Mouse (Mus musculus) embryonic facial prominence, embryonic 13.5 days (tissue): ENCODE measurements at regions not wholly inside any gene's neighbourhood (a gene's known extent, or its start where the extent isn't known, plus 50 kb on each side); places are given as distances from the start of the nearest gene placed in this dataset.

Experiments
- ATAC-seq: fragments of 200-750 bp; cut with Nextera tagmentation; 2 replicates; pipeline ENCODE4 v1.8.0; 2017; ENCODE audit warnings: low read depth; ENCODE audit not compliant: insufficient number of reproducible peaks, insufficient read depth, low FRiP score, low TSS enrichment
- H3K27ac ChIP-seq: fragments of 300-500 bp; sonication (generic); 2 replicates; pipeline ENCODE4 v1.5.1; 2015; ENCODE audit warnings: moderate library complexity, mild to moderate bottlenecking, inconsistent platforms
- H3K27me3 ChIP-seq: fragments of 300-500 bp; sonication (generic); 2 replicates; pipeline ENCODE4 v1.6.1; 2015; ENCODE audit warnings: mild to moderate bottlenecking, inconsistent platforms
- H3K36me3 ChIP-seq: fragments of 300-500 bp; sonication (generic); 2 replicates; pipeline ENCODE4 v1.6.1; 2015; ENCODE audit warnings: mild to moderate bottlenecking, inconsistent platforms
- H3K4me1 ChIP-seq: fragments of 300-500 bp; sonication (generic); 2 replicates; pipeline ENCODE4 v1.6.1; 2015; ENCODE audit warnings: inconsistent platforms
- H3K4me2 ChIP-seq: fragments of 300-500 bp; sonication (generic); 2 replicates; pipeline ENCODE4 v1.6.1; 2015; ENCODE audit warnings: moderate library complexity, mild to moderate bottlenecking, inconsistent platforms
- H3K4me3 ChIP-seq: fragments of 300-500 bp; sonication (generic); 2 replicates; pipeline ENCODE4 v1.5.1; 2015; ENCODE audit warnings: mild to moderate bottlenecking, inconsistent platforms
- H3K9ac ChIP-seq: fragments of 300-500 bp; sonication (generic); 2 replicates; pipeline ENCODE4 v1.6.1; 2015; ENCODE audit warnings: mild to moderate bottlenecking, inconsistent platforms
- H3K9me3 ChIP-seq: fragments of 300-500 bp; sonication (generic); 2 replicates; pipeline ENCODE4 v1.6.1; 2016; ENCODE audit warnings: inconsistent platforms
- WGBS: fragments of 180-500 bp; shearing (Covaris S2); methylation state at CpG from one replicate; pipeline ENCODE4 v1.1.7; 2015; ENCODE audit warnings: mixed read lengths; 5-methylcytosine and 5-hydroxymethylcytosine counted together

DNA sequence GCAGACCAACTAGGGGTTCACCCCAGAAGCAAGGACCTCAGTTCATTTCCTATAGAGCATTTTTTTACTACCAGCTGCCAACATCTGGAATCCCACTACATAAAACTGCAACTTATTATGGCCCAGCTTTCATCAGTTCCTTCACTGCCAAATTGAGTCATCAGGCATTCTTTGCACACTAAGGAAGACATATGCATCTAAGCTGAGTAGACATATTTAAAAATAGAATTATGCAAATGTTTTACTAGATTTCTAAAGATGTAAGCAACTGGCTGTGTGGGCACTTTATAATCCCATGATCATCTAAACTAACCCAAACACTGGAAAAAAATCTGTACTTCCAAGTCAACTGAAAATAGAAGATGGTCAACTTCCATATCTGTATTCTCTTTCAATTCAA is 415.9 kb upstream of the Rarb start:
- H3K36me3 ChIP-seq, result no peaks in the 10 kb centered on the region

DNA sequence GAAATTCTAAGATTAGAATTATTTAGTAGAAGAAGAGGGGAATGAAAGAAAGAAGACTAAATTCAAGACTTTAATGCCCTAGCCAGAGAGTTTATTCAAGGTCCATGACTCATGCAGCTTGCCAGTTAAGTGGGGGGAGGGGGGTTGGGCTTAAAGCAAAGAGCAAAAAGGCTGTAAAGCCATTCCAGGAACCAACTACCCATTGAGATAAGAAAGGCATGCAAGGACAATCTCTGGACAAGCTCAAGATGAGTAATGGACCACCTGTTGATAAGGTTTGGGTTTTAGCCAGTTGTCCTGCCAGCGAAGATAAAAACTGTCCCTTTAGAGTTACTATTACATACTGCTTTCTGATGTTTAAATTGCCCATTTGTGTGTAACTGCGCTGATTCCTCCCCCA is 392.5 kb upstream of the Rarb start:
- WGBS, result 92% methylated on average over 2 of the region's 2 CpGs
- no peak overlapping the region for H3K9ac ChIP-seq
- no peak overlapping the region for H3K4me3 ChIP-seq
- H3K27me3 ChIP-seq, result no peaks in the 10 kb centered on the region
- H3K4me2 ChIP-seq, result no peak overlapping the region
- no peak for ATAC-seq
- no peaks in the 10 kb centered on the region for H3K4me1 ChIP-seq
- no peak overlapping the region for H3K27ac ChIP-seq
- H3K36me3 ChIP-seq, result no peaks in the 10 kb centered on the region
- H3K9me3 ChIP-seq, result no peaks in the 10 kb centered on the region; the same call in 1 of the 2 replicates

More for the DNA sequence above, 415.9 kb upstream of the Rarb start:
- Histone ChIP-seq H3K27me3 (no peaks in the 10 kb centered on the region), H3K4me1 (no peaks in the 10 kb centered on the region), H3K9ac (no peak overlapping the region), H3K4me2 (no peak overlapping the region), H3K27ac (no peak overlapping the region), H3K4me3 (no peak overlapping the region), H3K9me3 (0 out of 2 replicates have a peak, but pooled peaks cover 8% of the 10 kb centered on the region)
- ATAC-seq, result no peak

DNA sequence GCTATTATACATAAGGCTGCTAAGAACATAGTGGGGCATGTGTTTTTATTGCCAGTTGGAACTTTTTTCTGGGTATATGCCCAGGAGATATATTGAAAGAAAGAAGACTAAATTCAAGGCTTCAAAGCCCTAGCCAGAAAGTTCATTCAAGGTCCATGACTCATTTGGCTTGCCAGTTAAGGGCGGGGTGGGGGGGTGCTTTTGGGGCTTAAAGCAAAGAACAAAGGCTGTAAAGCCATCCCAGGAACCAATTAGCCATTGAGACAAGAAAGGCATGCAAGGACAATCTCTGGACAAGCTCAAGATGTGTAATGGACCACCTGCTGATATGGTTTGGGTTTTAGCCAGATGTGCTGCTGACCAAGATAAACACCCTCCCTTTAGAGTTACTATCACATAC is 386.7 kb upstream of the Rarb start:
- Histone ChIP-seq H3K9ac (no peak overlapping the region), H3K27ac (no peak overlapping the region), H3K4me3 (no peak overlapping the region), H3K4me2 (no peak overlapping the region), H3K27me3 (no peaks in the 10 kb centered on the region), H3K36me3 (no peaks in the 10 kb centered on the region), H3K4me1 (no peaks in the 10 kb centered on the region), H3K9me3 (peaks cover 7% of the 10 kb centered on the region; the same call in 1 of the 2 replicates)
- WGBS, result 66% methylated on average over 1 of the region's 1 CpGs
- no peak for ATAC-seq

DNA sequence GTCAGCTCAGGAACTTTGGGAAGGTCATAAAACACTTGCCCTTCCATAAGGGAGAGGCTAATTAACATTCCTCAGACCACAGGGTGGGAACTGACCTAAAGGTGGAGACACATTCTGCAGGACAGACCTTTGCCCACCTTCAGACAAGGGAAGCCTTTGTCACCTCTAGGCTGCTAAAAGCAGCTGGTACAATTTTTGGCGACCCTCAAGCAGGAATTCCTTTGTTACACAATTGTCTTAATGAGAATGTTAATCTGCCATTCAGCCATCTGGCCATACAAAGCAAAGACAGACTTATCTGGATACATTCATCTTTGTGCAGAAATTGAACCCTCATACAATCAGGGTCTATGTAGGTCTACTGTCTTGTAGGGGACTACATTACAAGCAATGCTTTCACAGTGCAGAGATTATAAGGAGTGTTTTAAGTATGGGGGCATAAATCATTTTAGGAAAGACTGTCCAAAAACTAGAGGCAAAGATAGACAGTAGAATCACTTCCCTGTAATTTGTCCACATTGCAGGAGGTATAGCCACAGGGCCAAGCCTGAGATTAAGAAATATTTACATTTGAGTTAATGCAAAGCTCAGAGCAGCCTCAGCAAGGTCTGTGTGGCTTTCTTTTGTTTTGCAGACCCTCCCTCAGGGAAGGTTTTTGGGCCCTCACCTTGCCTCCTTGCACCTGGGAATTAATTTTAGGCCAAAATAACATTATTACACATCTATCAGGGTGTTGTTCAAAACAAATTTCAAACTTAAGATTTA is 384.5 kb upstream of the Rarb start:
- no peak overlapping the region for H3K4me3 ChIP-seq
- peaks cover 7% of the 10 kb centered on the region; the same call in 1 of the 2 replicates for H3K9me3 ChIP-seq
- H3K27ac ChIP-seq, result no peak overlapping the region
- no peaks in the 10 kb centered on the region for H3K4me1 ChIP-seq
- ATAC-seq, result no peak
- no peaks in the 10 kb centered on the region for H3K36me3 ChIP-seq
- 33% methylated on average over 1 of the region's 1 CpGs for WGBS
- H3K27me3 ChIP-seq, result no peaks in the 10 kb centered on the region
- H3K9ac ChIP-seq, result no peak overlapping the region
- no peak overlapping the region for H3K4me2 ChIP-seq

DNA sequence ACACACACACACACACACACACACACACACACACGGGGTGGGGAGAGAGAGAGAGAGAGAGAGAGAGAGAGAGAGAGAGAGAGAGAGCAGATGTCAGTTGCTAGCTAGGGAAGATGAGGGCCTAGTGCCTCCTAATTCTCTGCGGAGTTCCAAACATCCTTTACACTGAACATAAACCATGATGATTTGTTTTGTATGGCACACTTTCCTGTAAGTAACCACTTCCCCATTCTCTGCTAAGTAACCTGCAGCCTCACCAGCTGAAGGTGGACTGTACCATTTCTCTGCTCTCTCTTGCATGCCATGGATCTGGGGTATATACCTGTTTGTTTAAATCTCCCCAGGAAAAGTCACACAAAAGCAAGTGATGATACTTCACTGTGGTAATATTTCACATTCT is 374.0 kb upstream of the Rarb start:
- Histone ChIP-seq H3K9ac (no peak overlapping the region), H3K4me3 (no peak overlapping the region), H3K27me3 (no peaks in the 10 kb centered on the region), H3K36me3 (no peaks in the 10 kb centered on the region), H3K4me1 (no peaks in the 10 kb centered on the region), H3K27ac (no peak overlapping the region), H3K9me3 (no peaks in the 10 kb centered on the region), H3K4me2 (no peak overlapping the region)
- 68% methylated on average over 2 of the region's 2 CpGs for WGBS
- ATAC-seq, result no peak

DNA sequence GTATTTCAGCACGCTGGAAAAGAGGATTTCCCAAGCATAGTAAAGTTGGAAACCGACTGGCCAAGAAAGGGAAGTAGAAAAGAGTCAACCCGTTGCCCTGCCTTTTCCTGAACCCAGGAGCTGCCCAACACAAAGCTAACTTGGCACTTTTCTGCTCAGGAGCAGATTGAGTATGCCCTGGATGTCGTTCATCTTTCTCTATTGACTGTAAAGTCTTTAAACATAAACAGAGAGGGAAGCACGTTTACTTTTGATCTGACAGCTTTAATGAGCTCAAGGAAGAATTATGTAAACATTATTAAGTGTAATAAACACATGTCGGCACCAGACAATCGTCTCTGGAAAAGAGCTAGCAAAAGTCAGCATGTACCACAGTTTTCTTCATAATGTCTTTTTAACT is 354.3 kb upstream of the Rarb start:
- Histone ChIP-seq H3K4me1 (peaks cover 13% of the 10 kb centered on the region), H3K36me3 (no peaks in the 10 kb centered on the region), H3K27me3 (peaks cover 17% of the 10 kb centered on the region), H3K9ac (no peak overlapping the region), H3K9me3 (no peaks in the 10 kb centered on the region), H3K27ac (no peak overlapping the region), H3K4me2 (peak overlapping the region; percentile 93), H3K4me3 (peak overlapping the region; percentile 51)
- ATAC-seq, result no peak
- WGBS, result 28% methylated on average over 7 of the region's 7 CpGs

DNA sequence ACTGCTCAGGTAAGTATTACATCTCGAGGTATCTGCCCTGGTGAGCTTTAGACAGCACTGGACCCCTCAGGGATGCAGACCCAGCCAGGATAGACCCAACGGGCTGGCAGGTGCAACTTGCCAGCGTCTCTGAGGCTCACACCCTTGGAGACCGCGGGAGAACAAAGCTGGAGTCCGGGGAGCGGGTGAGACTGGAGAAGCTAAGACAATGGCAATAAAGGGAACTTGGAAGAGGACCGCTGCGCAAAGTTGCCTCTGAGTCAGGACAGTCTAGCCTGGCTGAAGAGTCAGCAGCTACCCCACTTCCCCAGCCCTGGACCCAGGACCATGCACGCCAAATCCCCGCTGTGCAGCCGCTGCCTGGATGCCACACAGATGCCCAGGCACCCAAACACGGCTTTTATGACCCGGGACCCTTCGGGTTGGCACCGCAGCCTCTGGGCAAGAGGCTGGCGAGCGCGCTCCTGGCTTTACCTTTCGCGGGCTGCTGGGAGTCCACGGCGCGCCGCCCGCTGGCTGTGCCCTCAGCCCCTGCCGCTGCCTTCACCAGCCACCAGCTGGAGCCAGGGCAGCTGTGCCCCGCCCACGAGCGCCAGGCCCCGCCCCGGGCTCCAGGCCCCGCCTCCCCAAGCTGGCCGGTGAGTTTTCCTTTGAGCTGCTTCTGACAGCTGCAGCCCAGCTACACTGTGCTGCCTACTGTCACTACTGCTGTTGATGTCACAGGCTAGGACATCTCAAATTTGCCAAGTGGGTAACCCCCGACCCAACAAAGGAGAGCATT is 353.6 kb upstream of the Rarb start:
- Histone ChIP-seq H3K9ac (peak overlapping the region; percentile 68), H3K4me2 (peak overlapping the region; percentile 93), H3K27me3 (peaks cover 17% of the 10 kb centered on the region), H3K36me3 (no peaks in the 10 kb centered on the region), H3K9me3 (no peaks in the 10 kb centered on the region), H3K4me3 (peak overlapping the region; percentile 51), H3K27ac (no peak overlapping the region), H3K4me1 (peaks cover 13% of the 10 kb centered on the region)
- peak; percentile 81 for ATAC-seq
- WGBS, result 1% methylated on average over 35 of the region's 35 CpGs

DNA sequence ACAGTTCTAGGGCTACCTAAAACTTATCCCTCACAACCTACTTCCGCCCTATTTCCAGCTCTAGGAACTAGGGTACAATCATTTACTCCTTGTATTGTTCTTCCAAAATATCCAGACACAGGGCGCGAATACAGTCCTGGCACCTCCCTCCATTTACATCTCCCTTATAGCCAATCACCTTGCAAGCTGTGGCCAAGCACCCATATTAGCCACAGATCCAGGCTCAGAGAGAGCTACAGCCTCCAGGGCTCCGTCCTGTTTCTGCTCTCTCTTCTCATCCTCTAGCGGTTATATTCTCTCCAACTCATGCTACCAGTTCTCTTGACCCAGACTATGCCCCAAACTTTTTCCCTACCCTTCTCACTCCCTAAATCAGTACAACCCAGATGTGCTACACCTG is 352.9 kb upstream of the Rarb start:
- Histone ChIP-seq H3K27me3 (peaks cover 17% of the 10 kb centered on the region), H3K36me3 (no peaks in the 10 kb centered on the region), H3K9me3 (no peaks in the 10 kb centered on the region), H3K9ac (peak overlapping the region; percentile 68; the same call in 1 of the 2 replicates), H3K27ac (no peak overlapping the region), H3K4me1 (peaks cover 13% of the 10 kb centered on the region), H3K4me3 (peak overlapping the region; percentile 51), H3K4me2 (peak overlapping the region; percentile 93)
- WGBS, result 38% methylated on average over 5 of the region's 5 CpGs
- no peak for ATAC-seq

DNA sequence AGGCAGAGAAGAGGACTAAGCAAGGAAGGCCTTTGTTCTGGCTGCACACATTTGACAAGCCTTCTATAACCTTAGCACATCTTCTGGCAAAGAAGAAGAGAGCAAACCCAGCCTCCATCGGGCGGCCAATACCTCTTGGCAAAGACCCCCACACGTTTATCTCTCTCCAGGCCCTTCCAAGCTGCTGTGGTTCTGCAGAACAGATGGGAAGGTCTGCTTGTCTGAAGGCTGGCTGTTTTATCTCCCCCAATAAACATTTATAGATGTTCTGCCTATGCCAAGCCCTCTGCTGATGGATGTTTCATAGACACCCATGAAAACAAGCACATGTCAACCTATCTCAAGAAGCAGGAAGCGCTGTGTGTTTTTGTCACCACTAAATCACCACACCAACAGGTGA is 339.4 kb upstream of the Rarb start:
- no peaks in the 10 kb centered on the region for H3K27me3 ChIP-seq
- WGBS, result 83% methylated on average over 4 of the region's 4 CpGs
- ATAC-seq, result no peak
- H3K4me1 ChIP-seq, result no peaks in the 10 kb centered on the region
- no peaks in the 10 kb centered on the region for H3K9me3 ChIP-seq
- no peak overlapping the region for H3K4me3 ChIP-seq
- no peaks in the 10 kb centered on the region for H3K36me3 ChIP-seq
- H3K9ac ChIP-seq, result no peak overlapping the region
- no peak overlapping the region for H3K27ac ChIP-seq
- H3K4me2 ChIP-seq, result no peak overlapping the region

DNA sequence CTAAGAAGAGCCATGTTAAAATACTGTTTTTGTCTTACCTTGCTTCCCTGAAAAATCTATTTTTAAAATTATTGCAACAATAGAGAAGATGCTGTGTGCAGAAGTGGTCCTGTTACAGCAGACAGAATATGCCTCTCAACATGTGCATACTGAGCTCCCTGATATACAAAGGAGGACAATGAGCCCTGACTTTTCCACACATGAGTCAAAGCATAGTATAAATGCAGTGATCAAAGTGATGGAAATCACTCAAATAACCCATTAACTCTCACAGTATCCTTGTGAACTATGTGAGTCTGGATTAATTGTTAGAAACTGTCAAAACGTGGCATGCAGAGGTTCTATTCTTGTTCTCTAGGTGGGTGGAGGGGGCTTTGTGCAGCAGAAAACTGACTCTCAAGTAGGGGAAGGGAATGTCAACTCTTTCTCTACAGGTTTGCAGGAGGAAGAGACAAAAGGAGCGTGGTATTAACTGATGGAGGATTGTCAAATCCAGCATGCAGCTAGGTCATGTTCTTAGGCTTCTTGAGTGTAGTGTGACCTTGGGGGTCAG is 337.5 kb upstream of the Rarb start:
- ATAC-seq, result no peak
- 54% methylated on average over 2 of the region's 2 CpGs for WGBS
- Histone ChIP-seq H3K36me3 (no peaks in the 10 kb centered on the region), H3K4me1 (no peaks in the 10 kb centered on the region), H3K9ac (no peak overlapping the region), H3K9me3 (no peaks in the 10 kb centered on the region), H3K4me3 (no peak overlapping the region), H3K27ac (no peak overlapping the region), H3K4me2 (no peak overlapping the region), H3K27me3 (no peaks in the 10 kb centered on the region)

DNA sequence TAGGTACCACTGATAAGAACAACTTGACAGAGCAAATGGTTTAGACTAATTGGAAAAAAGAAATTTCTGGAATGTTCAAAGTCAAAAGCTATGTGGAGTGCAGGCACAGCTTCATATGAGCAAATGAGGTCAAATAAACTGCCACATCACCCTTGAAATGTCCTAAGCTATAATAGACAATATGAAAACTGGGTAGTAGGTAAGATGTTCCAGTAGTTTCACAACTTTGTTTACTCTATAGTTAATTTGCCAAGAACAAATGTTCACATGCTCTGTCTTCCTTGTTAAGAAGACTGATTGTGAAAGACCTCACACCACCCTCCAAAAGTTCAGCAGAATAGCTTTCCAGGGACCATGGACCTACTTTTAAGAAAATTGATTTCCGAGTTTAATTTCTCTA is 301.7 kb upstream of the Rarb start:
- Histone ChIP-seq H3K36me3 (no peaks in the 10 kb centered on the region), H3K27me3 (no peaks in the 10 kb centered on the region), H3K27ac (no peak overlapping the region), H3K9me3 (no peaks in the 10 kb centered on the region), H3K9ac (no peak overlapping the region), H3K4me1 (no peaks in the 10 kb centered on the region), H3K4me3 (no peak overlapping the region), H3K4me2 (no peak overlapping the region)
- ATAC-seq, result no peak
- 90% methylated on average over 1 of the region's 1 CpGs for WGBS

DNA sequence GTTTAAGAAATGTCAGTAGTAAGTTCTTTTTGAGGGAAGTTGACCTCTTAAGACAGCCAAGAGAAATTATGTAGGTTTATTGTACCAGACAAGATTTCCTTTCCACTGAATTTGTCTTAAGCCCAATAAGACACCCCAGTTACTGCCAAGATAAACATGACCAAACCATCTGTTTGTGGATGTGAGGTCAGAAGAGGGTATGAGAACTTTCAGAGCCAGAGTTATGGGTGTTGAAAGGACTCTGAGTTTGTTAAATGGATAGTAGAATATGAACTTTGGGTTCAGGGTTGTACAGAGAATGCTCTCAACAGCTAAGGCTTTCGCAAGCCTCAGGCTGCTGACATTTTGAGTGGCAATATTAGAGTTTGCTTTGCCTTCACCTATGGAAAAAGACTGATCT is 287.7 kb upstream of the Rarb start:
- Histone ChIP-seq H3K4me2 (no peak overlapping the region), H3K4me1 (no peaks in the 10 kb centered on the region), H3K4me3 (no peak overlapping the region), H3K9me3 (no peaks in the 10 kb centered on the region), H3K27ac (no peak overlapping the region), H3K27me3 (no peaks in the 10 kb centered on the region), H3K9ac (no peak overlapping the region), H3K36me3 (no peaks in the 10 kb centered on the region)
- ATAC-seq, result no peak
- 85% methylated on average over 1 of the region's 1 CpGs for WGBS
